Mouse (Mus musculus): Measurements from ENCODE around the gene Klf3.

Klf3 gene

DNA sequence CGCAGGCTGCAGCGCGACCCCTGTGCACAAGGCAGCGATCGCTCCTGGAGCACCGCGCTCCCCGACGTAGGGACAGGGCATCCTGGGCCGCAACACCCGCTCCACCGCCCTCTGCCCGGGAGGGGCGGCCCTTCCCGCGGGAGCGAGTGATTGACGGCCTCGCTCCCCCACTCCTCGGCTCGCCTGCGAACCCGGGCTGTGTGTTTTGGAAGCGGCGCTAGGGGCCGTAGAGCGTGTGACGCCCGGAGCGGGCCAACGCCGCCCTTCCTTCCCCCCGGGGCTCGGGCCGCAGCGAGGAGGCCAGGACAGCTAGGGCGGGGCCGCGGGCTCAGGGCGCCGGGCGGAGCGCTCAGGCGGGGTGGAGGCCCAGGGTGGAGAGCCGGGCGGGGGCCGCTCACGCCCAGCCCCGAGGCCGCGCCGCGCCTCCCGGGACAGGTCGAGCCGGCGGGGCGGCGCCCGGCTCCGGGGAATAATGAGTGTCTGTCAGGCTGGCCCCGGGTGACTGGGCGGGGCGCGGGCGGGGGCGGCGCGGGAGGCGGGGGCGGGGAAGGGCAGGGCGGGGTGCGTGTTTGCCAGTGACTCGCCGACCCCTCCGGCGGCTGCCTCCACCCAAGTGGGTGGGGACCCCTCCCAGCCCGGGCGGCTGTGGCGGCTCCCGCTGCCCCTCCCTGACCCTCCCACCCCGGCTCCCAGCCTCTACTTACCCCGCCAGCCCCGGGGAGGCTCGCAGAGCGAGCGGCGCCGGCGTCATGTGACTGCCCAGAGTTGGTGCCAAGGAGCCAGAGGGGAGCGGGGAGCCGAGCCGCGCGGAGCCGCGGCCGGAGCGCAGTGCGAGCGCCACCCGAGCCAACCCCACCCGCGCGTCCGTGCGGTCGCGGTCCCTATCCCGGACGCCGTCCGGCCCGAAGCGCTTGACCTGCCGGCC, at the start of gene Klf3:
TSS of gene Klf3 (plus strand) at position 594 of the 925 bp plus-strand sequence.
- DNase-seq (ENCODE audit: low read depth) = peak; percentile 86

DNA sequence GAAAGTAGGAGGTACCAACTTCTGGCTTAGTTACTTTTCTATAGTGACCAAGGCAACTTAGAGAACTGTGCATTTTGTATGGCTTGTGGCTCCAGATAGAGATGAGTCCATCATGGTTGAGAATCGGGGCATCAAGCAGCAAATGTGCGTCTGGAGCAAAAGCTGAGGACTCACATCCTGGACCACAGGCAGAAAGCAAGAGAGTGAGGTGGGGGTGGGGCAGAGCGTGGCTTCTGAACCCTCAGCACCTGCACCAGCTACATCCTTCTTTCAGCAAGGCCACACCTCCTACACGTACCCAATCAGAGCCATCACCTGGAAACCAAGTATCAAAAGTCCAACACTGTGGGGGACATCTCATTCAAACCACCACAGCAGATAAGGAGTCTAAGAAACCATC, 40.9 kb upstream of the Klf3 start:
- DNase-seq (ENCODE audit: low read depth) = no peak

DNA sequence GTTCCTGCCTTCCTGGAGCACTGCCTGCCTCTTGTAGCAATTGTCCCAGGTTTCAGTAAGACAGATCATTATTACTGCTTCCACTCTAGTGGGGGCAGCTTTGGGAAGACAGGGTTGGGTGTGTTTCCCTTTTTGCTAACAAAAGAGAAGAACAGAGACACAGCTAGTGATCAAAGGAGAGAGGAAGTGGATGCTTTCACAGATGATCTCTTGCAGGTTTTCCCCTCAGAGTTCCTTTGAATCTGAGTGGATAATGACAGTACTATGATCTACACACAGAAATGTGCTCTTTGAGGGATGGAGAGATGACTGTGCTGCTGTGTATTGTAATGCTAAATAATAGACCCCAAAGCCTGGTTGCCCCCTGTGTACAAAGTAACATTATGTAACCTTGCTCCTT, 38.7 kb upstream of the Klf3 start:
- no peak for DNase-seq (ENCODE audit: low read depth)

DNA sequence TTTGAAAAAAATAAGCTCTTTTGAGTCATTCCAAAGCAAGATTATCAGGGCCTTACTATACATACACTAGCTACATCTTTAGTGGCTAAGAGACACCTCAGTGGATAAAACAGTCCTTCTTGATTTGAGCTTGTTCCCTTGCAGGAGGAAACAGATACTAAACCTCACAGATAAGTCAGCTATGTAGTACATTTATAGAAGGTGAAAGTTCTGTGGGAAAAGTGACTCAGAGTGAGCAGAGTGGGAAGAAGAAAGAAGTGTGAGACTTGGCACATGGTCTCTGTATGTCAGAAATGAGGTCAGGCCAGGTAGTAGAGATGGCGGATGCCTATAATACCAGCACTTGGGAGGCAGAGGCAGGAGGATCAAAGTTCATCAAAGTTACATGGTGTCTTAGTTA, 37.4 kb upstream of the Klf3 start:
- DNase-seq (ENCODE audit: low read depth) = no peak

DNA sequence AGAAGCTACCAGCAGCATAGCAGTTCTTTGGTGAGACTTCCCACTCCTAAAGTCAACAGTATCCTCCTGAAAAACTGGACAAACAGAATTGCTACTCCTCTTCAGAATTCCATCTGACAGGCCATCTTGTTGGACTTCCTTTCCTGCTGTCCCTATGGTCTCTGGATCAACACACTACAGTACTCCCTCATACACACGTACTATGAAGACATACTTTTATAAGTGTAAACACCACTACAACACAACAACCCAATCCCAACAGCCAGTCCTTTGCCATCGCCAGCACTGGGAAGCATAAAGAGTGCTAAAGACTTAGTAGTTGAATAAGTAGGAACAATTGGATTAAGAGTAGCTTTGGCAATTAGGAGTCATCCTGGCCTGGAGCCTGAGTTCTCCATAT, 36.6 kb upstream of the Klf3 start:
- no peak for DNase-seq (ENCODE audit: low read depth)

DNA sequence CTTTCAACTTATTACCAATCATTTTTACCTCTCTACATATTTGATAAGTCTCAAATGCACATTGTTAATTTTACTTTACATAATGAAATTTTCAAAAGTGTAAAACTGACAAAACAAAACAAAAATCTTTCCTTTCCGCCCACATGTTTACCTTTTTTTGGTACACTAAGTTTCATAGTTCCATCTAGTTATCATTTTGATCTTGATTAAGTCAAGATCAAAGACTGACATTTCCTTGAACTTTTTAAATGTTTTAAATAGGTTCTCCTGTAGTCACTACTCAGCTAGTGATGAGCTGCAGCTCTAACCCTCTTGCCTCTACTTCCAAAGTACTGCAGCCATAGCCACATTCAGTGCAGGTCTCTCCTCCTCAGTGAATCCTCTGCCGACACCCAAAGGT, 31.6 kb upstream of the Klf3 start:
- DNase-seq (ENCODE audit: low read depth) = no peak

DNA sequence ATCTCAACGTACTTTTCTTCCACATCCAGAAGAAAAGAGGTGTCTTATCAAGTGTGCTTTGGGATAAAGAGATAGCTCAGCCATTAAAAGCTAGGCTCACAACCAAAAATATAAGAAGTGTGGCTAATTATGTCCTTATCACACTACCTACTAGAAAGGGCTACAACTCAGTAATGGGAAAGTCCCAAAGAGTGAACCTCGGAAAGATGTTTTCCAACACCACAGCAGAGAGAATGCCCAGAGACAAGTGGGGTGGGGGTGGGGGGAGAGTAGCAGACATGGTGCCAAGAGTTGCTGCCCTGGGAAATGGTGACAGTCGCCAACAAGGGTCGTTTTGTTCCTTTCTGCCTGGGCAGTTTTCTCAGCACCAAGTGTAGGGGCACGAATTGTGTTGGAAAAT, 25.0 kb upstream of the Klf3 start:
- no peak for DNase-seq (ENCODE audit: low read depth)

DNA sequence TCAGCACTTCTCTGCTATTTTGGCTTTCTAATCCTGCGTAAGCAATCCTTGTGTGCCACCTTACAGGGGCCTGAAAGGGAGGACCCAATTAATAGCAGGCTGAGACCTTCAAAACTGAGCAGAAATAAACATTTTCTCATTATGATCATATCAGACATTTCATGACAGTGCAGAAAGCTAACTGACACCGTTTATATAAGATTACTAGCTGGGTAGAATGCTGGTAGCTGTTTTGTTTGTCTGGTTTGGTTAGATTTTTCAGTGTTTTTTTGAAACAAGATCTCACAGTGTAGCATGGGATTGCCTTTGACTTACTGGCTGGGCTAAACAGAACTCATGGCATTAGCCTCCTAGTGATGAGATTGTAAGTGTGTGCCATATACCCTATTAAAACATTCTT, 23.9 kb upstream of the Klf3 start:
- no peak for DNase-seq (ENCODE audit: low read depth)

DNA sequence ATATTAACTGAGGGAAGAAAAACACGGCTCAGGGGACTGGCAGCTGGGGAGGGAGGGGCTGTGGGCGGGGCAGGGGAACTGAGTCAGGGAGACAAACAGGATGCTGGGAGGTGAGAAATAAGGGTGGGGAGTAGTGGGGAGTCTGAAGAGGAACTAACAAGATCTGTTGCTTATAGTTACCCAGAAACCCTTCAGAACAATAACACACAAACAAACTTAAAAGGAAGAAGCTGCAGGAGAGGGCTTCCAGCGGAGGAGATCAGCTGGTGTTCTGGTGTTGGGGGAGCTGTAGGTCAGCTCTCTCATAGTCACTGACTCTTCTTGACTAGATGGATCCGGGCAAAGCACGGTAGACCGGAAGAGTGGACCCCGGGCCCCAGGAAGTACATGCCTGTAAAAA, 22.4 kb upstream of the Klf3 start:
- no peak for DNase-seq (ENCODE audit: low read depth)

DNA sequence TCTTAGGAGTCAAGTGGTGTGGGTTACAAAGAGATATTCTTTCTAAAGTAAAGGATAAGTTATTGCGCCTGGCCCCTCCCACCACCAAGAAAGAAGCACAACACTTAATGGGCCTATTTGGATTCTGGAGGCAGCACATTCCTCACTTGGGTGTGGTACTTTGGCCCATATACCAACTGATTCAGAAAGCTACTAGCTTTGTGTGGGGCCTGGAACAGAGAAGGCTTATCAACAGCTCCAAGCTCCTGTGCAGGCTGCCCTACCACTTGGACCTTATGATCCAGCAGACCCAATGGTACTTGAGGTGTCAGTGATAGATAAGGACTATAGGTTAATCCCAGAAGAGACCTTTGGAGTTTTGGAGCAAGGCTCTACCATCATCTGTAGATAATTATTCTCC, 15.0 kb upstream of the Klf3 start:
- no peak for DNase-seq (ENCODE audit: low read depth)

DNA sequence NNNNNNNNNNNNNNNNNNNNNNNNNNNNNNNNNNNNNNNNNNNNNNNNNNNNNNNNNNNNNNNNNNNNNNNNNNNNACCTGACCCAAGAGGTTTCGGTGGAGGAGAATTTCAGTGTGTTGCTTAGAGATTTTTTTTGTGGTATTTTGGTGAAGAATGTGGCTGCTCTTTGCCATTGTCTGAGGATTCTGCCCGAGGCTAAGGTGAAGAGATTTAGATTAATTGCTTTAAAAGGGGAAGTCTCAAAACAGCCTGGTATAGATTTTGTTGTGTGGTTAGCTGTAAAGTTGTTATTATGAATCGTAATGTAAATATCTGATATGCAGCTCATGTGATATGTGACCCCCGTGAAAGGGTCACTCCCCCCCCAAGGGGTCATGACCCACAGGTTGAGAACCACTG, 5.0 kb upstream of the Klf3 start:
- no peak for DNase-seq (ENCODE audit: low read depth)

DNA sequence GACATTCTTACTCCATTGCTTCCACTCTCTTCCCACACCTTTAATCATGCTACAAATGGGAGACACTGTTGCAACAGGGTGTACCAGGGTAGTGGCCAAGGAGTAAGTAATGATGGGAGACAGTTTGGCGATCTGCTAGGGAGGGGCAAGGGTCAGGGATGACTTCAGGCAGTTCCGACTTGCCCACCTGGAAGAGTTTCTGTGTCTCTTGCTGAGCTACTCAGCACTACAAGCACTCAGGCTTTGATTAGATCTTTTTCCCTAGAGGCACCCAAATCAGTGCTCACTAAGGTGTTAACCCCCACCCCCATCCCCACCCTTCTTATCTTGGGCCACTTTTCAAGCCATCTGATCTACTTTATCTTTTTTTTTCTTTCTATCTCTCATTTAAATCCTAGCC, 1.6 kb upstream of the Klf3 start:
- no peak for DNase-seq (ENCODE audit: low read depth)

DNA sequence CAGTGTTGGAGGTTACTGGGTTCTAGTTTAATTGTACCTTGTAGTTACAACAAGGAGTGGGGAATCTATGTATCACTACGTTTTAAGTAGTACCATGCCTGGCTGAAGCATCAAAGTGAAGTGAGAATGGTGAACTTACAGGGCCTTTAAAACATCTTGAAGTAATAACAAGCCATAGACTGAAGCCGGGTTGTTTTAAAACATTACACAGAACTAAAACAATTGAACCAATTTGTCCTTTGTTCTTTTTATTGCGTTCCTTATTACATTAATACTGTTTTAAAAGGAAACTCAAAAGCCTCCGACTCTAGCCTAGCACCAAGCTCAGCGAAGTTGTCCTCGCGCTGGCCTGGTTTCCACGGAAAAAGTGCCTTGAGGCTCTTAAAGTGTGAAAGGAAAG, 1.0 kb upstream of the Klf3 start:
- no peak for DNase-seq (ENCODE audit: low read depth)

DNA sequence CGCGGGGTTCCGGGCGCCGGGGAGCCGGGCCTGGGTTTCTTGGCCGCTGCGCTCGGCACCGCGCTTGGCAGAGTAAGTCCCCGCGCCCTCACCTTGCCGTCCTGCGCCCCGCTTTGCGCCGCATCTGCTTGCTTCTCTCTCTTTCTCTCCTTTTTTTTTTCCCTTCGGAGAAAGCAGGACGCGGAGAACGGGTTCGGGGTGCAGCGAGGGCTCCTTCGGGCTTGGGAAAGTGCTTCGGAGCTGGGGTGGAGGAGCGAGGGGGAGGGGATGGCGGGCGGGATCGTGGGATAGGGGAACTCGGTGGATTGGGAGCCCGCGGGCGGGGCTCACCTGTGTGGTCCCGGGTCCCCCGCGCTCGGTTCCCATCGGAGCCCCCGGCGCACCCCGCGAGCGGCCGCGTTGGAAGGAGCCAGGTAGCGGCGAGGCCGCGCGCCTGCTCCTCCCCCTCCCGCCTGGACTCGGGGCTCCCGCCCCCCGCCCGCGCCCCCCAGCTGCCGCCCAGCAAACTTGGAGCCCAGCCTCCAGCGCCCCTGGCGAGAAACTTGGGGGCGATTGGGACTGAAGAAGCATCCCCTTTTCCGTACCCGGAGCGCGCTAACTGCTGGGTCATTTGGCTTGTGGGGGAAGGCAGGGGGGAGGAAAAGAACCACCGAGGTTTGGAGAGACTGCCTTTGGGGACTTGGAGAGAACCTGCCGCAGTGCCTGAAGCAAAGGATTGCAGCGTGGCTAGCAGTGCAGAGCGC, 703 bp downstream of the Klf3 start:
- no peak for DNase-seq (ENCODE audit: low read depth)

DNA sequence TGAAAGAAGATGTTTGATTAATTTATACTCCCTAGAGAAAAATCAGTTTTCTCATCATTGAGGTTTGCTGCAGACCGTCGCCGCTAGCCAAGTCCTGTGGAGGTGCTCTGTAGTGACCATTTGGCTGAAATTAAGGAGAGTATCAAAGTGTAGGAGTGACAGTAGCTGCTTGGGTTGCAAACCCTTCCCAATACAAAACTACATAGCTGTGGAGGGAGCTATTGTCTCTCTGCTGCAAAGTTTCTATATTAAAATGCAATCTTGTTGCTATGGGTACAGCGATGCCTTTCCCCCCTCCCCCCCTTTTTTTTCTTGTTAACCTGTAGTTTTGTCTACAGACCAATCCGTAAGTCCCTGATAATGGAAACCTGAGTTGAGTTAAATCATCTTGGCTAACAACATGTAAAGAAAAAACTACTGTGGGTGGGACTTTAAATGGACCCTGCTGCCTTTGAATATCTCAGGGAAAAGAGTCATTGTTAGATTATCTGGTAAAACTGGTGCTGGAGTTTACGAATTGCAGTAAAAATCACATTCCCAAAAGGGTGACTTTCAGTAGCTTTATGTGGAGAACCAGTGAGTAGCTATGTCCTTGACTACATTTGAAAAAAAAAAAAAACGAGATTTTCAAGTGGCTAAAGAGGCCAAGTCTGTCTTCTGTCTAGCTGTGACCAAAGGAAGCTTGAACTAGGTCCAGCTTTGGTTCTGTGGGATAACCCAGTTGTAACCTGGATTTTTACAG, 2.1 kb downstream of the Klf3 start:
- DNase-seq (ENCODE audit: low read depth) = no peak

DNA sequence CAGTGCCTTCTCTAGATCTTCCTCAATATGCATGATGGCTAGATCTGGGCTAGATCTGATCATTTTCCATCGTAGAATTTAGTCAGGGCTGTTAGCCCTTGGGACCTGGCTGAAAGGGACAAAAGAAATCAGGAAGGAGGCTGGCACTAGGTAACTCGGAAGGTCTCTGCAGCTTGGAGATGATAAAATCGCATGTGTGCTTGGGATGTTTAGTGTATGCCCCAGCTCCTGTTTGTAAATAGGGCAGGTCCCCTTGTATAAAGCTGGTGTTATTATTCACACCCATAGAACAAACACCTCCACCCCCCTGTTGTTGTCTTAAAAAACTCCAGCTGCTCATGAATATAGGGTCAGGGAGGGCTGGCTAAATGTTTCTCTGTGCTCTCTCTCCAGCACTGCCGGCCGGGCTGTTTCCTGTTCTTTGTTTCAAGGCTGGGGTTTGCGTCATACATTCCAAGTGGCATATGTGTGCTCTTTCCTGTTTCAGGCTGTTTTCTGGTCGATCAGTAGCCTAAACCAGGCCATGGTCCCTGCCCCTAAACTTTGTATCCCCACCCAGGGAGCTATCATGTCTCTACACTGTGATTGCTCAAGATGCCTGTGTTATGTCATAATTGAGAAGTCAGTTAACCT, 2.8 kb downstream of the Klf3 start:
- DNase-seq (ENCODE audit: low read depth) = no peak

DNA sequence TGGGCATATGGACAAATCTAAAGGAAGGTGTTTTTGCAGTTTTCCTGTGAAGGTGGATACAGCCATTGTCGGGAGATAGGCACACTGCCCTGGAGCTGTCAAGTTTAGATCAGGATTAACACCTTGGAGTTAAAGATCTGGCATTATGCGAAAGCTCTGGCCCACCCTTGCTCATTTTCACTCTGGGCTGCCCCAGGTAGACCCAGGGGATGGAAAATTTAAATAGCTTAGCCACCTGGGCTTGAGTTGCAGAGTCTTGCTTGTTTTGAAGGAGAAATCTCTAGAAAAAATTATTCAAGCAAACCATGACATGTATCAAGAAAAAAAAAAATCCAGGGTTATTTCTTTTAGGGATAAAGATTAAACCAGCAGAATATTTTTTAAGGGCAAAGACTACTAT, 3.4 kb downstream of the Klf3 start:
- DNase-seq (ENCODE audit: low read depth) = no peak

DNA sequence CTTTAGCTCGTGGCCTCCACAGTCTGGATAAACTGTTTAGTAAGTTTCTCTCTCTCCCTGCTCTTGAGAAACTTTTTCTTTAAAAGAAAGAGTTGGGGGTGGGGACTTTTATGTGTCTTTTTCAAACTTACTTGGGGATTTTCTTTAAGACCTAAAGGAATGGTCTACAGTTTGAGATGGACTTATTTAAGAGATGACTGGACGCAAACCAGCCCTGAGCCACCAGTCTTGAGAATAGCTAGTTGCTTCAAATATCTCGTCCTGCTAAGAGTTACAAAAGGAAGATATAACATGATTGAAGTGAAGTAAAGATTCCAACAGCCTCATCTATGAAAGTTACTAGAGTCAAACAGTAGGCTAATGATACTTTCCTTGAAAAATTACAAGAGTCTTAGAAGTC, 4.0 kb downstream of the Klf3 start:
- no peak for DNase-seq (ENCODE audit: low read depth)

DNA sequence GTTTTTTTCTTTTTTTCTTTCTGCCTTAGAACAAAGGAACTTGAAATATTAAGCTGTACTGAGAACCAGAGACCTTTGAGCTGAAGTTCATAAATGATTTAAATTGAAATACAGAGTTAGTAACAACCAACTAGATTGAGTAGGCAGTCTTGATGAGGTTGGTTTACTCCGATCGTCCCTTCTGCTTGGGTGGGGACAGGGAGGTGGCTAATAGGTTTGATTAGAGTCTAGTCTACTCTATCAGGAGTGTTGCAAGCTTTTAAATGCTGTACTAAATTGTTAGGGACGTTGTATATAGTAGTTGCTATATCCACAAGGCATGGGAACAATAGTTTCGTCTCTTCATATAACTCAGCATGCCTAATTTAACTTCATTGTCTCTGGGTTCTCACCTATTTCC, 4.4 kb downstream of the Klf3 start:
- DNase-seq (ENCODE audit: low read depth) = no peak

DNA sequence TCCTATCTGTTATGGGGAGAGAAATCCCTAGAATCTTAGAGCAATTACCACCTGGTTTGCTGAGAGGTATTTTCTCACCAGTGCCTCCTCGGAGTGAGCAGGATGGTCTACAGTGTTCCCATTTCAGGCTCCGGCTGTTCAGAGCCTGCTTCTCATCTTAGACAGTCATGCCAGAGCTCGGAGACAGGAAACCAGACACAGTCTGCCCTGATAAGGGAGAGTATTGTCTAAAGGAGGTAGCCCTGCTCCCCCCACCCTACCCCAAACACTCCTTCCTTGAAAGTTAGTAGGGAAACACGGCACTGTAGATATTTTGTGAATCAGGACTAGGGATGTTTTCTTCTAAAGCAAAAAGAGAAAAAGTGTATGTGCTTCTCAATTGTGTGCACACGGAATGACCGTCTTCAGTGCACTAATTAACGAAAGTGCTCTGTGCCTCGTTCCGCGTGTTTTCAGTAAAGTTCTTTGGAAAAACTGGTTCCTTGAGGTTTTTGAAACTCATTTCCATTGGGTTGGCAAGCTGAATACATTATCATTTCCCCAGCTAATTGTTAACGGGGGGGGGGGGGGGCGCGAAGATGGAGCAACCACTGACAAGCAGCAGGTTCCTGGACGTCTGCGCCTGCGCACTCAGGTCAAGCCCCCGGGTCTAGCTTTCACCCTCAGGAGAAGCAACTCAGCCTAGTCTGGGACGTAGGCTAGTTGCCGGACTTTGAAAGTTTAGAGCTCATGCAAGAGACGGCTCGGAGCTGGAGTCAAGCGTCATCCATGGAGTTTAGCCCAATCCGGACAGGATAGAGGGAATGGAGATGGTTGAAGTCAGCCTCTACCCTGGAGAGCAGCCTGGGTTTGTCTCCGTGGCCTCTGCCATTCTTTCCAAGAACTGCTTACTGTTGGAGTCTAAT, 5.2 kb downstream of the Klf3 start:
- no peak for DNase-seq (ENCODE audit: low read depth)

DNA sequence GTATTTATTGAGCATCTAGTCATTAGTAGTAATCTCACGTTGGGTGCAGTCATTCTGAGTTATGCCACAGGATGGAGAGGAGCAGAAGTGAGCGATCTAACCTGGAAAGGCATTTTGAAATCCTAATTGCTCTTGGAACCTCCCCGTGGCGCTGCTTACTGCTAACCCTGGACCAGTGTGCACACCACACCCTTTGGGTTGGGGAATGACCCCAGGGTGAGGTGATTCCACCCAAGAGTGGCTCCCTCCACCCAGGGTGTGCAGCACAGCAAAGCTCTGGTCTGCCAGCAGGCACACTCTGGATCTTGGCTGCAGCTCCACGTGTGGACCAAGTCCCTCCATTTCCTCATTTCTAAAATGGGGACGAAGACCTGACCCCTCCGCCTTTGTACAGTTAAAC, 6.1 kb downstream of the Klf3 start:
- no peak for DNase-seq (ENCODE audit: low read depth)

Data from c-Kit-positive CD71-positive TER-119-negative erythroid progenitor cells, embryonic 14.5 days (primary cell).